Mouse (Mus musculus) layer of hippocampus, postnatal 25 days (tissue): ENCODE measurements around the gene Kcnt2. TPM values are rescaled to one million over a fixed set of nuclear protein-coding genes. Genes with fewer than 3 reads are reported as not detected.

Source experiments
- DNase-seq, 2 experiments: peaks; one replicate each; pipeline ENCODE4 v3.0.0; 2022; ENCODE audit warnings: mixed read lengths in 2 of 2, low spot score in 1 of 2; ENCODE audit errors: extremely low spot score in 1 of 2
- total RNA-seq, 2 experiments: library from RNA; stranded (reverse); gene quantifications; 2 replicates each; pipeline ENCODE4 v1.2.3; 2021

The Kcnt2 gene
- total RNA-seq, 2 experiments from 2014 or later: 31.3 to 33.7 TPM

DNA sequence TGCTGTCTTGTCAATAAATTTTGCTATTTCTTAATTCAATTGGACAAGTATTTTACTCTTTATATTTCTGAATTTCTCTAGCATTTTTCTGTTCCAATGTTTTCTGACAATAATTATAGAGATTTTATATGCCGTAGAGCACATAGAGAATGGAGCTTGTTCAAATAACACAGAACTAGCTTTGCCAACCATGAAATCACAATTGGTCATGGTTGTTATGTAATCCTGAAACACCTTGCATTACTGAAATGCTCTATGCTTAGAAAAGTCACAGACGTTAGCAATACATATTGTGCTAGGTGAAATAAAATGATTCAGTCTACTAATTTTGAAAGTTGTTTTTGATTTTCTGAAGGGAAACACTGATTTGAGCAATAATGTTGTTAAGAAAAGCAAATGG is 118.8 kb downstream of the Kcnt2 start:
- no peak for DNase-seq

DNA sequence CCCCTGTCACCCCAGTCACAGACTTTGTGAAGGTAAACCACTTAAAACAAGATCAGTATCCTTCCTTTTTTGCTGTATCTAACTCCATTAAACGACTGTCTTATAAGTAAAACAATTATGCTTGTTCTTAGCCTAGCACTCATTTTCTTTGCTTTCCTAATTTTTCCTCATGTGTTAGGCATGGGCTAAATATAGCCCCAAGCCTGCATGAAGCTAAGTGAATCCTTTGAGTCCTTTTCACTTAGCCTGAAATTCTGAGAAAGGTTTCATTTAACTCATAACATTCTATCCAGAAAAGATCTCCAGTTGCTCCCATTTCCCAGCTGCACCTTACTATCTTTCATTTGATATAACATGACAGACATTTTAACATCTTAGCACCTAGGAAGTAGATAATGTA is 127.6 kb downstream of the Kcnt2 start:
- DNase-seq: no peak

DNA sequence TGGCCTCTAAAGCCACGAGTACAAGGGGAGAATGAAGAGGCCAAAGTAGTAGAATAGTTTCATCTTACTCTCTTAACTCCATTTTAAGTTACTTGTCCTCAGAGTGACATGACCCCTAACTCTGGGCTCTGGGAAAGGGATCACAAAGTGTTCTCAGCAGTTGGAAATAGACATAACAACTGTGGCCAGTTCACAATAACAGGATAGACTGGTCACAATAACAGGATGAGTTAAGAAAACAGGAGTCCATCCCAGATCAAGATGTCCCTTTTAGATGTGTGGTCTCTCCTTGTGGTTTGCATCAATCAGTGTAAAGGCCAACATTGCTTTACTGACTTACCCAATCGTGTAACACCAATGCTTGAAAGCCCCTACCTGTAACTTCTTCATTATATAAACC is 132.8 kb downstream of the Kcnt2 start:
- DNase-seq: no peak

DNA sequence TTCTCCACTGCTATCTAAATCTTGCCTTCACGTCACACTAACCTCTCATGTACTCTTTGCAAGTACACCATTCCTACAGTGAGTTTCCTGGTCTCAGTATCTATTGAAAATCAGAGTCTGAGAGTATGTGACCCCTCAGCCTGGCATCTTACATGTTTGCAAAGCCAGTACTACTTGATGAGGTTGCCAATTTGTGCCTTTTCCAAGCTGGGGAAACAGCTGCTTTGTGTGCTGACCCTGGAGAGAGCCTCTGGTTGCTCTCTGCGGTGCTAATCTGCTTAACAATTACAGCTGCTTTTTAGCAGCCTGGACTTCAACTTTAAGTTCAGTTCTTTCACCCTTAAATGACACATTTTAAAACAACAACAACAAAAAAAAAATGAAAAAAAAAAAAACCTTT is 133.6 kb downstream of the Kcnt2 start:
- no peak for DNase-seq

DNA sequence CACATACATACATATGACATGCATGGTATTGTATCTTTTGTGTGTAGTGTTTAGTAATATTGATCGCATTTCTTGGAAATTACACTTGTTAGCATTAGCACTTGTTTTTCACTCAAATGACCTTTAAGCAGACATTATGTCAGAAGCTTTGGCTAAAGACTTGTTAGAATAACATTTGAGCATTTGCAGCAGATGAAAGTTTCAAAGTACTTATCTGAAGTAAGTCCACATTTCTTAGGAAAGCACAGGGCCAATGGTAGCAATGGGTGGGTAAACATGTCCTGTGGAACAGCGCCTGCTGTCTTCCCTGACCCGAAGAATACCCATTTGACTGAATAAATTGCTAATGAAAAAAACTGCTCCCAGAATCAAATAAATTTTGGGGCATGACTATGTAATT is 135.1 kb downstream of the Kcnt2 start:
- DNase-seq: no peak

DNA sequence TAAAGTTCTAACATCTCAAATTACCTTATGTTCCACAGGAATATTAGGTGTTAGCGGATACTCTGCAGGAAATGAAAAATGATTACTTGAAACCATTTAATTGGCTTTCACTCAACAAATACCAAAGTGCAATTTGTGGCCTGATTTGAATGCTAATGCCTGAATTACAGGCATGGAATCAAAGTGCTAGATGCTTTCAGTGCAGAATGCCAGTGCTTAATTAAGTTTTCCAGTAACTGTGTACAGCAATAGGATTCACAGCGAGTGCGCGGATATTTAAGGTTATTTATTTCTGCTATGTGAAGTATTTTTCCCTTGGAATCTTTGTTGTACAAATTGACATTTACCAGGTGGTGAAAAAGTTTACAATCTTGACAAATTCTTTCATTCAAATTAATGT is 144.3 kb downstream of the Kcnt2 start:
- DNase-seq: no peak

DNA sequence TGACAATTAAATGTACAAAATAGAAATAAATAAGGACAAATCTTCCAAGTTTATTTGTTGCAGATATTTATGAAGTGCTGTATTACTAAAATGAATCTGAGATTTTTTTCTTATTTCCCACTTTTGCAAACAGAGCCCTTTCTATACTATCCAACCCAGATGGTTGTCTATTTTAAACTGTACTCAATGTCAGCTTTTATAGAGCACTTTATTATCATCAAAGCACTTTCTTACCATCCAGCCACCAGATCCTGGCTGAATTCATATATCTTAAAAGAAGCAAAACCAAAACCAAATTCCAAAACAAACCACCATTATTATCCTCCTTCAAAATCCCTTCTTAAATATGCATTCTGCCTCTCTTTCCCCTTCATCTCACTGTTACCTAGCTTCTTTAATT is 151.8 kb downstream of the Kcnt2 start:
- DNase-seq: no peak

DNA sequence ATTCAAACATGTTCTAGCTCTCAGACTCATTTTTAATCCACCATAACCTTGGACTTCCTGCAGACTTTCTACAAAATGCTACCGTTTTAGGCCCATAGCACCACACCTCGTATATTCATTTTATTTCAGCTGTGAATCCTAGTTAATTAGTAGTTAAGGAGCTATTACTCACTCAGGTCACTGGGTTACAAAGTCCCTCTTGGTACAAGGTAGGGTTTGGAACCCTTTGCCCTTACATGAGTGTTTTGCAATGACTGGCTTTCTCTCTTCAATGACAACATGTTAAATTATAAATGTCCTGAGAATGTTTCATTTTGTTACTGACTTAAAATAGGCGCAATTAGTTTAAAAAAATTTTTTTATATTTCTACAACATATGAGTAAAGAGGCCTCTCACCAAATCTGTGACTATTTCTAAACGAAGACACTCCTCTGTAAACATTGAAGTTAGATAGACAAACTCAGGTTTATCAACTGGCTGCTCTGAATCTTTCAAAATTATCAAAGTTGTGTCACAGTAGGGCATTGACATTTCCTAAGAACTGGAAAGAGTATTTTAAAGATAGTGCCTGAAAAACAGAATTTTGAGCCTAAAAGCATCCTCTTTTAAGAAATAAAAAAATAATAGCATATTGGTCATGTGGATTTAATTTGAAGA is 160.8 kb downstream of the Kcnt2 start:
- no peak for DNase-seq

DNA sequence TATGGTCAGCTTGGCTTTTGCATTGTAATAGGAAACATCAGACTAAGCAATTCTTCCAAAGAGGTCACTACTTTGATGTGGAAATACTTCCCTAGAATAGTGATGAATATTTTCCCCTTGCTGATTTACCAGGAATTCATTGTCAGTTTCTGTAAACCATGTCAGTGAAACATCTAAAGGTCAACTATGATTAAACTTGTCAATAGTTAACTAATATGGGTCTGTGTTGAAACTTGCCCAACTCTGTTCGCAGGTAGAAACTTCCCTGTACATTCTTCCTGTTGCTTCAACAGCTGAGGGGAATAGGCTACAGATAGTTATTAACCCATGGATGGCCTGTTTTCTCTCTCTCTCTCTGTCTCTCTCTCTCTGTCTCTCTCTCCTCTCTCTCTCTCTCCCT is 169.8 kb downstream of the Kcnt2 start:
- DNase-seq: no peak

DNA sequence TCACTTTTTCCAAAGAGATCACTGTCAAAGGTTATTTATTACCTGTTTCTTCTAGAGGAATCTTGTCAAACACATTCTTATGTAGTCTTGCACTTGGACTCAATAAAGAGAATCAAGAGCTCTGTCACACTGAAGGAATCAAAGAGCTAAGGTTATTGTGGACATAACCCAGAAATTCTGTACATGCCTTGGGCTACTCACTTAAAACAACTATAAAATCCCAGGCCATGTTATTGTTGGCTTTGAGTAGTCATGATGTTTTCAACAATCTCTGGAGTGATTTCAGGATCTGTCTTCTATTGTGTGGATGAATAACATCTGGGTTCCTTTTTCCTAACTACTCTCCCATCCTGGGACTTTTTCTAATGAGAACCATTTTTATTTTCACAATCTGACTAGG is 177.0 kb downstream of the Kcnt2 start:
- no peak for DNase-seq

DNA sequence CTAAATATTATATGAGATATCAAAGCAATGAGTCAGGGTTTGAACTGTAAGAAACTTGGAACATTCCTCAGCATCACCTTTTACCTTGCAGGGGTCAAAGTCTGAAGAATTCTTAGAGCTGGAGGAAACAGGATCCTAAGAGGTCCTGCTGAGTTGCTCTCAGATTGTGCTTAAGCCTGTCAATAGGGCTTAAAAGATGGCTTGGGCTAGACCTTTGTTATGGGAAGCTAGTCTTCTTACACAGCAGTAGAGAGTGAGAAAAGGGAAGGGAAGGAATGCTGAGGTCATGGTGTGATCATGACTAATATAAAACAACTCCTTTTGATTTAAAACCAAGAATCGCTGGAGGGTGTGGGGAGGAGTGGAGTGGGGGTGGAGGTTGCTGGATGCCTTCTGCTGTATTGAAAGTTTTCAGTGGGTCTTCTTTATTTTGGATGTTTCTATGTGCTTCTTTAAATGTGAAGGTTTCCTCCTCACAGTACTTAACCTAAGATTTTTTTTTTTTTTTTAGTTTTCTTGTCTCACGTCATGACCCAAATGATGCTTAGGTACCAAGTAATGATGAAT is 183.4 kb downstream of the Kcnt2 start:
- no peak for DNase-seq

DNA sequence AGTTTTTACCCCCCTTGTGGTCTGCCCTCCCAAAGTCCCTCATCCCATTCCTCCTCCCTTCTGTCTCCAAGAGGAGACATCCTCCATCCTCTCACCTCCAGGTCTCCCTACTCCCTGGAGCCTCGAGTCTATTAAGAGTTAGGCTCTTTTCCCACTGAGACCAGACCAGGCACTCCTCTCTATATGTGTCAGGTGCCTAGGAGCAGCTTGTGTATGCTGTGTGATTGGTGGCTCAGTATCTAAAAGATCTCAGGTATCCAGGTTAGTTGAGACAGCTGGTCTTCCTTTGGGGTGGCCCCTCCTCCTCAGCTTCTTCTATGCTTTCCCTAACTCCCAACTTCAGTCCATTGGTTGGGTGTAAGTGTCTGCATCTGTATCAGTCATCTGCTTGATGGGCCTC is 186.1 kb downstream of the Kcnt2 start:
- DNase-seq: no peak

DNA sequence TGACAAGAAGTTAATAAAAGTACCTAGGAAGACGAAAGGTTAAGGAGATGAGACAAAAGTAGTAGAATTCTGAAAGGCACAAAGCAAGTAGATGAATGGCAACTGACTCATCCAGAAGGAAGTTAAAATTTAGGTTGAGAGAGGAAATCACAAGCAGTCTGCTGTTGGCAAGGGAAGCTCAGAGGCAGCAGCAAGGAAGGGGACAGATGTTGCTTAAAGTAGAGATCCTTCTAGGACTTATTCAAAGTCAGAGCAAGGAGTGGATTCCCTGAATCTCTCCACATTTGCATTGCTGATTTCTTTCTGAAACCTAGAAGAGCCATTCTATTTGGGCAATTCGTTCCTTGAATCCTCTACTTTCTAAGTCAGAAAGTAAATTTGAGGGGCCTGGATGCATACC is 188.8 kb downstream of the Kcnt2 start:
- DNase-seq: no peak

DNA sequence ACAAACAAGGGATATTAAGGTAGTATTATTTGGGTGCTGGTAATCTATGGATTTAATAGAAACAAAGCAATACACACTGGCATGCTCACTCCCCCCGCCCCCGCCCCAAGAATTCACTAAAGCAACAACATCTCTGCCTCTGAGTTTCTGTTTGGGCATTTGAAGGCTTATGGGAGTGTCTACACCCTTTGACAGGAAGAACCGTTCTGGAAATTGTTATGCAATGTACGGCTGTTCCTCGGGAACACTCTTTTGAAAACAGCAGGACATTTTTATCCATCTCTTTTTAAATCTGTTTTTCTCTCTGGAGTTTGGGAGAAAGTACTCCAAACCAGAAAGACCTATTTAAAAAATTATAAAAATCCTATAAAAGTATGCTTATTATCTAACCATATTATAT is 192.2 kb downstream of the Kcnt2 start:
- no peak for DNase-seq

DNA sequence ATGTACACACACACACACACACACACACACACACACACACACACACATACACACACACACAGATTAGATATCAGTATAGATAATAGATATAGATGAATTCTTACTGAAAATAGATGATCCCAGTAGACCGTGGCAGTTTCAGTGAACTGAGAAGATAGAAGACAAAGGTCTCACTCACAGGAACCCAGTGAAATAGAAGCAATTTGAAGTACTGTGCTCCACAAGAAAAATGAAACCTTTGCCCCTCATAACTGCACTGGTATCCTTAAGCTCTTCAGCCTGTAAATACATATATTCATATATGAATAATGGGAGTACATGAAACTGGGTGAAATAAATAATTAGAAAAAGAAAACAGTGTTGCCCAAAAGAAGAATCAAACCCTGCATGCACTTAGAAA is 197.9 kb downstream of the Kcnt2 start:
- no peak for DNase-seq

DNA sequence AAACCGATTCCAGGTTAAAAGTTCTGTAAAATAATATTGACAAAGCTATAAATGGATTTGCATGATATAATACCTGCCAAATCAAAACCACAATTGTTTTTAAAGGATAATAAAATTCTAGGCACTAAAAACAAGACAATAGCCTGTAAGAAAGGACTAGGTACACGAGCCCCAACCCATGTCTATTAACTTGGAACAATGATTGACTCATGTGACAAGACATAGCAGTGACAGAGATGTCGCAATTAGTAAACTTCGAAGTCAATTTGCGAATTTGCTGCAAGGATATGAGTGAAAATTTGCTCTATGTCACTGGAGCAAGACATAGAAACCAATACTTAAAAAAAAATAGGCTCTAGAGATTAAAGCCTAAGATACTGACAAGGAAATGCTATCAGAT is 198.4 kb downstream of the Kcnt2 start:
- DNase-seq: no peak

DNA sequence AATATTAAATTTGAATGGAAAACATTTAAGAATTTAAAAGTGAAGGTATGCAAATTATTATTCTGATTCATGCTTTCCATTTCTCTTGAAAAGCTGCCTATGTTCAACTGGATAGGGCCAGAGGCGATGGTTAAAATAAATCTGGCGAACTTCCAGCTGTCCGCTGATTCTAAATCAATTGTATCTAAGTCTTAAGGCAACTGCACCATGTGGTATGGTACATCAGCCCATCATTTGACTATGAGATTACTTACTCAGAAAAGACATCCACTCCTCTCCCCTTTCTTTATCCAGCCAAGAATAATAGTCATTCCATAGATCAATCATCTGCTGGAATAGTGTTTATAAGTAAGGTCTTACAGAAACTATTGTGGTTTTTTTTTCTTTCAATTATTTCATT is 205.5 kb downstream of the Kcnt2 start:
- DNase-seq: no peak

DNA sequence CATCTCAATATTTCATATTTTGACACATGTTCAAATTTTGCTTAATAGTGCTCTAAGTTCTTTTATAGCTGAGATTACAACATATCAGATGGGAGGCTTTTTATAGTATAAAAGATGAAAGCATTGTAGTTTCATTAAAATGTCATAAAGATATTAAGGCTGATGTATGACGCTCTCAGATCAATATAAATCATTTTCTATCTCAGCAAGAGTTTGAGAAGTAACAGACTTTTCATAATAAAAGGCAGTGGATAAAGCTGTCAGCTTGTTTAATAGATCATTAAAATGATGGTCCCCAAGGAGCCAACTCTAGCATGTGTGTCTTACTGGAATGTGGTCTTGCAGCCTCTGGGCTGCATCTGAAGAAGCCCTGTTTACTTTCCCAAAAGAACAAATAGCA is 206.0 kb downstream of the Kcnt2 start:
- DNase-seq: no peak

DNA sequence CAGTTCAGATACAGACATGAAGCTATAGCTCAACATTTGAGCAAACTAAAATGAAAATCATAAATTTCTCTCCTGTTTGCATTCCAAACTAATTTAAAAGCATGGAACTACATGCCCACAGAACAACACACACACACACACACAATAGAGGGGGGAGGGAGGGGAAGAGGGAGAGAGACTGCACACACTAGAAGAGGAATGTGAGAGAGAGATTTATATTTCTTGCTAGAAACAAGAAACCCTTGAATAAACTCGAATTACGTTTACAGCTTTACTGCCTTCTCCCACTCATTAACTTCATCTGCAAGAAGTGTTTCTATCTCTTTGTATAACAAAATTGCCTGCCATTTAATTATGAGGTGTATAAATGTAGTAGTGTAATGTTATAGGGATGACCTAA is 209.9 kb downstream of the Kcnt2 start:
- DNase-seq: no peak

DNA sequence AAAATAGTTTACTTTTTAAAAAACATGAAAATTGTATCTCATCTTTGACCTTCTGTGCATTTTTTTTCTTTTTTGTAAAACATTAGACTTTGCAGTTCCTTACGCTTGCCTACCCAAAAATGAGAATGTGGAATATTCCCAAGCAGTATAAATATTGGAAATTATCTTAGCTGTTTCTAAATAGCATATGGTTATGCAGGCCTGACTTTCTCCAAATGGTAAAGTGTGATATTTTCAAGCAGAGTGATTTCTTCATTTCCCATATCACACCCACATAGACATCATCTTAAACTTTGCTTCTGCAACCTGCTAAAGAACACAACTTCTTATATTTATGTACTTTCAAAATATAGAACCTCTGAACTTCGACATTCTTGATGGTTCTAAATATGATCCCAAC is 210.9 kb downstream of the Kcnt2 start:
- no peak for DNase-seq

DNA sequence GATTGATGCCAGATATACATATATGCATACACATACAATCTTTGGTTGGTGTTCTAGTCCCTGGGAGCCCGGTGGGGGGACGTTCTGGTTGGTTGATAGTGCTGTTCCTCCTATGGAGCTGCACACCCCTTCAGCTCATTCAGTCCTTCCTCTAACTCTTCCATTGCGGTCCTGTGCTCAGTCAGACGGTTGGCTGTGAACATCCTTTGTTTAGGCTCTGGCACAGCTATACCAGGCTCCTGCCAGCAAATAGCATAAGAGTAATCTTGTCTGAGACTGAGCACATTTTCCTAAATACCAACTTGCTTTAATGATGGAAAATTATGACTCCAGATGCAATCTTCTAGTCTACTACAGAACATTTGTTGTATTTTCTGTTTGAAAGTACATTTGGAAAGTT is 222.4 kb downstream of the Kcnt2 start:
- no peak for DNase-seq

DNA sequence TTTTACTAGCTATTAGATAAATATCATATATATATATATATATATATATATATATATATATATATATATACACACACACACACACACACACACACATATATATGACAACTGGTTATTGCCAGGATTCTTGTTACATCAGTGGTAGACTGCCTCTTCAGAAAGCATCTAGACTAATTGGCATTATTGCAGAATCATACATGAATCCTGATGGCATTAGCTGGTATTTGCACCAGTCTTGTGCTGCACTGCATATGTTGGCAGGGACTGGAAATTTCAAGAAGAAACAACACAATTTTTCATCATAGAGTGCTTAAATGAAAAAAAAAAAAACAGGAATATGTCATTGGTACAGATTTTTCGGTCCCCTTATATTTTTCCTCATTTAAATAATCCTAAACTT is 223.6 kb downstream of the Kcnt2 start:
- DNase-seq: no peak

DNA sequence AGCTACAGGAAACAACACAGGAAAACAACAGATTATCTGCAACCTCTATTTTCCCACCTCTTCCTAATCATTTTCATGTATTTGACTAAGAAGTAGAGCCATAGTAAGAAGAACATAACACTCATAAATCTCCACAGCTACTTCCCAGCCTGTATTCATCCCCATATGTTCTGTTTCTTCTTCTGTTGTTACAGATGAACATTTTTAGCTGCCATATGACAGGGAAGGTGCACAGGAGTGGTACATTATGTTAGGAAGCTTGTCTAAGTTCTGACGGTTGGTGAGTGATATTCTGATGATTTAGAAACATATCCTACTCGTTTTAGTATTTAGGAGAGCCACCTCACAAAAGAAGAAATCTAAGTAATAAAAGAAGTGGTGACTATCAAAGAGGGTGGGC is 231.0 kb downstream of the Kcnt2 start:
- no peak for DNase-seq
